Mouse (Mus musculus) kidney, embryonic 16.5 days (tissue): ENCODE data around the gene Dynlt1a. TPM values are rescaled to one million over a fixed set of nuclear protein-coding genes. Genes with fewer than 3 reads are reported as not detected.
"Not testable (repeated sequence)": the region's sequence is repeated elsewhere in the genome, so short reads cannot be mapped to it uniquely, and the experiment has no call there.

Experiments
- ATAC-seq: fragments of 200-750 bp; cut with Nextera tagmentation; 2 replicates; pipeline ENCODE4 v1.8.0; 2017; ENCODE audit warnings: moderate TSS enrichment; ENCODE audit not compliant: low FRiP score, low TSS enrichment
- H3K27ac ChIP-seq: fragments of 300-500 bp; sonication (generic); 2 replicates; pipeline ENCODE4 v1.5.1; 2014; ENCODE audit warnings: low read length
- H3K27me3 ChIP-seq: fragments of 300-500 bp; sonication (generic); 2 replicates; pipeline ENCODE4 v1.6.1; 2014; ENCODE audit warnings: low read length, control low read depth, mixed read lengths; ENCODE audit not compliant: insufficient read depth
- H3K36me3 ChIP-seq: fragments of 300-500 bp; sonication (generic); 2 replicates; pipeline ENCODE4 v1.6.1; 2014; ENCODE audit warnings: low read length, control low read depth, mixed read lengths; ENCODE audit not compliant: insufficient read depth
- H3K4me1 ChIP-seq: fragments of 300-500 bp; sonication (generic); 2 replicates; pipeline ENCODE4 v1.6.1; 2014; ENCODE audit warnings: low read length, control low read depth, mixed read lengths; ENCODE audit not compliant: insufficient read depth
- H3K4me2 ChIP-seq: fragments of 300-500 bp; sonication (generic); replicated peaks from 2 replicates; pipeline ENCODE4 v1.6.1; 2014; ENCODE audit warnings: low read depth, low read length
- H3K4me3 ChIP-seq: fragments of 300-500 bp; sonication (generic); 2 replicates; pipeline ENCODE4 v1.5.1; 2014; ENCODE audit warnings: mild to moderate bottlenecking, low read length
- H3K9ac ChIP-seq: fragments of 300-500 bp; sonication (generic); replicated peaks from 2 replicates; pipeline ENCODE4 v1.6.1; 2014; ENCODE audit warnings: low read length
- H3K9me3 ChIP-seq: fragments of 300-500 bp; sonication (generic); 2 replicates; pipeline ENCODE4 v1.6.1; 2016; ENCODE audit warnings: low read length, control low read depth
- WGBS: fragments of 180-500 bp; shearing (Covaris S2); extraction: QIAGEN DNeasy Blood & Tissue Kit; methylation state at CpG from one replicate; pipeline ENCODE4 v1.1.7; 2014; 5-methylcytosine and 5-hydroxymethylcytosine counted together
- polyA plus RNA-seq: library from polyadenylated mRNA; unstranded; fragments of >200 nt; fragmentation: Nextera tagmentation; extraction: Ambion mirVana; gene quantifications from 2 replicates; pipeline ENCODE4 v1.2.1, GENCODE M21; 2015

Gene Dynlt1a
- polyA plus RNA-seq, 1 experiment from 2014 or later = 15.1 TPM

DNA sequence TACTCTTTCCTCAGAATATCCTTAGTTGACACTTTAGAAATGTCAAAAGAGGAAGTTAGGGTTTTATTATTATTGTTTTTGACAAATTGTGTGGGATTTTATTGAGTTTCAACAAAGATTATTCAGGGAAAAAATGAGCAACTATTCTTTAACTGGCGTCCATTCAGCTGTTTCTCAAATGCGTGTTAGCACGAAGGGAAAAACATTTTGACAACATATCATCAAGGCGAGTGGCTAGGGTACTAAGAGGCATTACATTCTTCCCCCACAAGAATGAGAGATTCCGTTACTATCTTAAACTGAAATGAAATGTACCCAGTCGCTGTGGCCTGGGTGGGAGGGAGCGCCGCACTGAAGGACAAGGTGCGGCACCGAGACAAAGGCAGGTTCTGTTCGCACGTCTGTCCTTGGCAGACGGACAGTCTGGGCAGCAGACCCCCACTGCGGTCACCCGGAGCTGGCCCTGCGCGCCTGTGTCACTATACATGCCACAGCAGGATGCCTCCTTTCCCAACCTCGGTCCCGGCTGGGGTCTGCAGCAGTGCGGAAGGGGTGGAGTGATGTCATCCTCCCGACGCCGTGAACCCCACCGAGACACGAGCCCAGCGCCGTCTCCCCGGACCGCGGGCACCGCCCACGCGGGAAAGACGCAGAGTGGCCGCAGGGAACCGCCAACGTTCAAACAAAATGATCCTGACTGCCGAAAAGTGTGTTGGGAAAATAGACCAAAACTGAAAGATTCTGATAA is 747 bp downstream of the Dynlt1a start:
- WGBS = 2% methylated on average over 37 of the region's 38 CpGs
- Histone ChIP-seq H3K9ac (0 out of 2 replicates have a peak overlapping the region, but pooled peaks have one; percentile 22), H3K4me3 (peak overlapping the region; percentile 45), H3K4me2 (peak overlapping the region; percentile 52)
- not testable (repeated sequence) for H3K4me1 ChIP-seq, H3K27ac ChIP-seq, H3K9me3 ChIP-seq, H3K36me3 ChIP-seq, H3K27me3 ChIP-seq
- ATAC-seq = peak; percentile 44; the same call in 1 of the 2 replicates

DNA sequence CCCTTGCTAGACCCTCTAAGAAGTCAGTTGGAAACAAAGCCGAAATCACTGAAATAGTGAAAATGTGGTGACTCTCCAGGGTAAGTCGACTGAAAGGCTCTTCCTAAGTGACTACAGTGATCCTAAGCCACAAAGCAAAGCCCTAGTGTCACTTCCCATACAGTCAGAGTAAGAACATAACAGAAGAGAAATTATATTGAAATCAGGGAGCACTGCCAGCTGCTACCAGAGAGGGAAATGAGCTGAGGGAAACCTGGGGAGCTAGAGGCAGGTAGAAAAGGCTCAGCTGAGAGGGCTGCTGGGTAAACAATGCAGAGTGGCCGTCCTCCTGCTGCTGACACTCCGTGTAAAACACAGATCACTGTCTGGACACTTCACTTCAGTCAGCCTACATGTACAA is 1.6 kb downstream of the Dynlt1a start:
- H3K4me2 ChIP-seq, ATAC-seq, H3K9ac ChIP-seq, H3K36me3 ChIP-seq, H3K4me1 ChIP-seq, H3K4me3 ChIP-seq, H3K9me3 ChIP-seq, H3K27me3 ChIP-seq, H3K27ac ChIP-seq: not testable (repeated sequence)
- 24% methylated on average over 2 of the region's 4 CpGs for WGBS

DNA sequence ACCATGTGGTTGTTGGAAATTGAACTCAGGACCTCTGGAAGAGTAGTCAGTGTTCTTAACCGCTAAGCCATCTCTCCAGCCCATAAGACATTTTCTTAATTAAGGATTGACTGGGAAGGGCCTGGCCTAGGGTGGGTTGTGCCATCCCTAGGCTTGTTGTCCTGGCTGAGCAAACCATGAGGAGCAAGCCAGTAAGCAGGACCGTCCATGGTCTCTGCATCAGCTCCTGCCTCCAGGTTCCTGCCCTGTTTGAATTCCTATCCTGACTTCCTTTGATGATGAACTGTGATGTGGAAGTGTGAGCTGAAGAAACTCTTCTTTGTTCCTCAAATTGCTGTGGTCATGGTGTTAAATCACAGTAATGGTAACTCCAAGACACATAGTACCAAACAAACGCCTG is 2.8 kb downstream of the Dynlt1a start:
- not testable (repeated sequence) for H3K4me3 ChIP-seq, H3K9ac ChIP-seq, ATAC-seq, H3K27ac ChIP-seq, H3K27me3 ChIP-seq, H3K36me3 ChIP-seq, H3K4me2 ChIP-seq, H3K4me1 ChIP-seq, H3K9me3 ChIP-seq
- 83% methylated on average over 2 of the region's 3 CpGs for WGBS

DNA sequence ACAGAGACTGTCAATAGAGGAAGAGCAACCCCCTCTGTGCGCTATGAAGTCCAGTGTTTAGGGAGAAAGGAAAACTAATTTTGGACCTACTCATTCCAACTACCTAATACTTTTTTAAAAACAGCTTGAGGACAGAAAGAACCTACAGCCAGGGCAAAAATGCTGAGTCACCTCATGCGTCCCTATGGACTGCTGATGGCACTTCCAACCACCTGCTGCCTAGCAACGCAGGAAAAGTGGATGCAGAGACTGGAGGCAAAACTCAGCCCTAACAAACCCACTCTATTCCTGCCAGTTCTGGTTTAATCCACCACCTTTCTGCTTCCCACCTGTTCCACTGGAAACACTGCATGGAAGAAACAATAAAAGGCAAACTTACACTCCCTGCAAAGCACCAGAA is 4.5 kb downstream of the Dynlt1a start:
- 70% methylated on average over 3 of the region's 3 CpGs for WGBS
- ATAC-seq, H3K4me2 ChIP-seq, H3K27ac ChIP-seq, H3K36me3 ChIP-seq, H3K9ac ChIP-seq, H3K4me3 ChIP-seq, H3K4me1 ChIP-seq, H3K9me3 ChIP-seq, H3K27me3 ChIP-seq: not testable (repeated sequence)

DNA sequence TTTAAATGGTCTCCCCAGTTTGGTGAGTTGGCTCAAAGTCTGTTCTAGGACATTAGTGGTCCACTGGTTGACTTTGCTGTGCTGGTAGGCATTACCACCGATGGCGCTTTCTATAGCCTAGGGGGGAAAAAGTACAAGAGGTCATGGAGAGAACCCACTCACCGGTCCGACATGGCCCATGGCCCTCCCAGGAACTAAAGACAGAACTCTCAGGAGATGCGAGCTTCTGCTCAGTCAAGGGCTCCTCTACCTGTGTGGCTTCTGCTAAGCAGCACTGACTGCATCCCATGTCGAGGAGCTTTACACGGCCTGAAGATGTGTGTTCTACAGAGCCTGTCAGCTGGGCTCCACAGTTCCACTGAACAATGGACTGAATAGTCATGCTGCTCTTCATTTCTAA is 5.6 kb downstream of the Dynlt1a start:
- not testable (repeated sequence) for H3K36me3 ChIP-seq, H3K4me2 ChIP-seq, H3K9me3 ChIP-seq, H3K4me3 ChIP-seq, ATAC-seq, H3K4me1 ChIP-seq, H3K27ac ChIP-seq, H3K9ac ChIP-seq, H3K27me3 ChIP-seq
- 99% methylated on average over 7 of the region's 7 CpGs for whole genome bisulfite sequencing

DNA sequence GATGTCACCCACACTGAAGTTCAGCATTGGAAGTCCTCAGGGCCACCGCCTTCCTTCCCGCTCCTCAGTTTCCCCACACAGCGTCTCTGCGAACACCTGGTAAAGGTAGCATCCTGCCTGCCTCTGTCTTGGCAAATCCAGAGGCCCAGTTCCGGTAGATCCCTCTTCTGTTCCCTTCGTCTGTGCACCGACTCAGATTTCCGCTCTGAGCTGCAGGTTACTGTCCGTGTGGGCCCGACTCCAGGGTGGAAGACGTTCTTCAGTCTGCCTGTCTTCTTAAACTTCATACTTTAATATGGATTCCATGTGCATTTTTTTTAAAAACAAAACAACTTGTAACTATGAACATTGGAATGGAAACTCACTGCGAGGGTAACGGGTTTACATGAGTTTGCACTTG is 10.8 kb downstream of the Dynlt1a start:
- ATAC-seq, H3K27me3 ChIP-seq, H3K4me3 ChIP-seq, H3K9ac ChIP-seq, H3K36me3 ChIP-seq, H3K9me3 ChIP-seq, H3K4me1 ChIP-seq, H3K4me2 ChIP-seq, H3K27ac ChIP-seq: not testable (repeated sequence)
- WGBS = 93% methylated on average over 9 of the region's 13 CpGs

DNA sequence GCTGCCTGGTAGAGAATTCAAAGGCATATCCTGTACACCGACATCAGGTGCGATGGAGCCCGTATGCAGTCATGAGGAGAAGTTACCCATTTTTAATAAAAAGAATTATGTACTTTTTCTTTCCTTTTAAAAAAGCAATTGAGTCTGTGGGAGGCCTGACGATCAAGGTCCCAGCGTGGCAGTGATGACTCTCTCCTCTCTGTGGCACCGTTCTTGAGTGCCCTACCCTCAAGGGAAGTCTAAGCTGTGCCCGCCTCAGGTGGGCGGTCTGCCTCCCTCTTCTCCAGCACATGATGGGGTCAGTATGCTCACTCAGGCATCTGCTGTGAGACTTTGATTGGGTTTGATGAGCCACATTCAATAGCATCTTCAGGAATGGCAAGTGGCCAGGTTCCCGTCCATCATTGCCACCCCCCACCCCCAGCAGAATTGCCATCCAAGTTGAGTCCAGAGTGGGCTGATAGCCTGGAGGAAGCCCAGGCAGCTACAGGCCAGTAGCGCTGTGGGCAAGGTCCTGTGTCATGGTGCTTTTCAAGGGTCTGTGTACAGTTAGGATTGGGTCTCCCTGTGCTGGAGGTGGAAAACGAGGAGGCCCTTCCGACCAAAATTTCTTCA is 11.5 kb downstream of the Dynlt1a start:
- H3K4me2 ChIP-seq, H3K36me3 ChIP-seq, H3K4me3 ChIP-seq, H3K9ac ChIP-seq, H3K27me3 ChIP-seq, H3K9me3 ChIP-seq, H3K4me1 ChIP-seq, ATAC-seq, H3K27ac ChIP-seq: not testable (repeated sequence)
- 92% methylated on average over 10 of the region's 12 CpGs for WGBS

DNA sequence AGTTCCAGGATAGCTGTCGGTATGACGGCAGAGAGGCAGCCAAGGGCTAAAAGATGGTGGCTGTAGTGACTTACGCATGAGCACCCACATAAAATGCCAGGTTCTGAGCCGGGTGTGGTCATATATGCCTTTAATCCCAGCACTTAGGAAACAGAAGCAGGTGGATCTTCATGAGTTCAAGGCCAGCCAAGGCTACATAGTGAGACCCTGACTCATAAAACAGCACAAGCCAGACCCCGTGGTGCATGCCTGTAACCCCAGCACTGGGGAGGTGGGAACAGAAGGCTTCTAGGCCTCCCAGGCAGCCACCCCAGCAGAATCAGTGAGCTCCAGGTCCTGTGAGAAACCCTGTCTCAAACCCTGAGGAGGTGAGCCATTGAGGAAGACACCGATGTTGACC is 12.4 kb downstream of the Dynlt1a start:
- H3K4me1 ChIP-seq, H3K4me2 ChIP-seq, ATAC-seq, H3K36me3 ChIP-seq, H3K9me3 ChIP-seq, H3K27ac ChIP-seq, H3K4me3 ChIP-seq, H3K27me3 ChIP-seq, H3K9ac ChIP-seq: not testable (repeated sequence)
- WGBS = 91% methylated on average over 5 of the region's 6 CpGs

DNA sequence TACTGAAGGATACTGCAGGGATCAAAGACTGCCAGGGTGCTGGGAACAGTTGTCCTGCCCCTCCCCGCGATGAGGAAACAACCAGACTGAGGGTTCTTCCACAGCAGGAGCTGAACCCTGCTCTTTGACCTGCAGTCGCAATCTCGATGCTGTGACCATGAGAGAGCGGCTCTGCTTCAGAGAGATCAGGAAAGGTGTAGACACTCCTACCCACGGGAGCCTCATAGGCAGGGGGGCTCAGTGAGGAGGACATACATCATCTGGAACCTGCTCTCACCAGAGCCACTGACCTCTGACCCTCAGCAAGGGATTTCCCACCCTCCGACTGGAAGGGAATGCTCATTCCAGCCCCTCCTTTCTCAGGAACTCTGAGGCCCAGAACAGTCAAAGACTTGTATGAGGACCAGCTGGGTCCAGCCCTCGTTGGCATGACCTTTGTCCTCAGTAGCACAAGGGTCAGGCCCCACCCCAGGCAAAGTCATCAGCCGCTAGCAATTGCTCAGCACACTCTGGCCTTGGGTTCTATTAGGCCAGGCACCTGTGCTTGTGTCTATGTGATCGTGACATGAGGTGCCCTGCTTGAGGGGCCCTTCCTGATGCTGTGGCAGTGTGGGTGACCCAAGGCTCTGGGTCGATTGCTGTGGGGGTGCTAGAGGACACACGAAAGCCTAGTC is 17.0 kb downstream of the Dynlt1a start:
- ATAC-seq = peak; percentile 66; the same call in 1 of the 2 replicates
- H3K27me3 ChIP-seq, H3K4me2 ChIP-seq, H3K4me1 ChIP-seq, H3K36me3 ChIP-seq, H3K9me3 ChIP-seq, H3K4me3 ChIP-seq, H3K27ac ChIP-seq, H3K9ac ChIP-seq: not testable (repeated sequence)
- WGBS = 55% methylated on average over 3 of the region's 12 CpGs
